Mouse (Mus musculus) neural tube, embryonic 12.5 days (tissue): ENCODE measurements at regions not wholly inside any gene's neighbourhood (a gene's known extent, or its start where the extent isn't known, plus 50 kb on each side); places are given as distances from the start of the nearest gene placed in this dataset.

Experiments
- ATAC-seq: fragments of 200-750 bp; cut with Nextera tagmentation; 2 replicates; pipeline ENCODE4 v1.8.0; 2017; ENCODE audit warnings: low read depth, mild to moderate bottlenecking, moderate TSS enrichment, moderate library complexity; ENCODE audit not compliant: low FRiP score
- H3K27ac ChIP-seq: fragments of 300-500 bp; sonication (generic); 2 replicates; pipeline ENCODE4 v1.5.1; 2016
- H3K27me3 ChIP-seq: fragments of 300-500 bp; sonication (generic); replicated peaks from 2 replicates; pipeline ENCODE4 v1.6.1; 2016; ENCODE audit warnings: mild to moderate bottlenecking
- H3K36me3 ChIP-seq: fragments of 300-500 bp; sonication (generic); 2 replicates; pipeline ENCODE4 v1.6.1; 2016; ENCODE audit warnings: mild to moderate bottlenecking
- H3K4me1 ChIP-seq: fragments of 300-500 bp; sonication (generic); 2 replicates; pipeline ENCODE4 v1.6.1; 2016
- H3K4me2 ChIP-seq: fragments of 300-500 bp; sonication (generic); replicated peaks from 2 replicates; pipeline ENCODE4 v1.6.1; 2016; ENCODE audit warnings: mild to moderate bottlenecking
- H3K4me3 ChIP-seq: fragments of 300-500 bp; sonication (generic); 2 replicates; pipeline ENCODE4 v1.5.1; 2016
- H3K9ac ChIP-seq: fragments of 300-500 bp; sonication (generic); 2 replicates; pipeline ENCODE4 v1.6.1; 2016; ENCODE audit warnings: mild to moderate bottlenecking
- H3K9me3 ChIP-seq: fragments of 300-500 bp; sonication (generic); 2 replicates; pipeline ENCODE4 v1.6.1; 2016; ENCODE audit warnings: mild to moderate bottlenecking
- WGBS: fragments of 180-500 bp; shearing (Covaris S2); methylation state at CpG from one replicate; pipeline ENCODE4 v1.1.7; 2016; 5-methylcytosine and 5-hydroxymethylcytosine counted together

GRCm38 (mm10) chr3:52403032-52403431 lies 134.9 kb downstream of the Foxo1 start:
- WGBS: 94% methylated on average over 4 of the region's 4 CpGs
- no peaks in the 10 kb centered on the region for H3K36me3 ChIP-seq

More at GRCm38 (mm10) chr3:52403032-52403431, 134.9 kb downstream of the Foxo1 start:
- no peak overlapping the region for H3K4me3 ChIP-seq
- no peak overlapping the region for H3K27ac ChIP-seq
- no peak overlapping the region for H3K9ac ChIP-seq
- ATAC-seq: no peak
- H3K4me2 ChIP-seq: no peak overlapping the region
- peaks cover 4% of the 10 kb centered on the region; the same call in 1 of the 2 replicates for H3K27me3 ChIP-seq
- no peaks in the 10 kb centered on the region for H3K9me3 ChIP-seq
- peaks cover 12% of the 10 kb centered on the region for H3K4me1 ChIP-seq
